Mouse (Mus musculus): Measurements from ENCODE around the gene Lrrc1.

DNA sequence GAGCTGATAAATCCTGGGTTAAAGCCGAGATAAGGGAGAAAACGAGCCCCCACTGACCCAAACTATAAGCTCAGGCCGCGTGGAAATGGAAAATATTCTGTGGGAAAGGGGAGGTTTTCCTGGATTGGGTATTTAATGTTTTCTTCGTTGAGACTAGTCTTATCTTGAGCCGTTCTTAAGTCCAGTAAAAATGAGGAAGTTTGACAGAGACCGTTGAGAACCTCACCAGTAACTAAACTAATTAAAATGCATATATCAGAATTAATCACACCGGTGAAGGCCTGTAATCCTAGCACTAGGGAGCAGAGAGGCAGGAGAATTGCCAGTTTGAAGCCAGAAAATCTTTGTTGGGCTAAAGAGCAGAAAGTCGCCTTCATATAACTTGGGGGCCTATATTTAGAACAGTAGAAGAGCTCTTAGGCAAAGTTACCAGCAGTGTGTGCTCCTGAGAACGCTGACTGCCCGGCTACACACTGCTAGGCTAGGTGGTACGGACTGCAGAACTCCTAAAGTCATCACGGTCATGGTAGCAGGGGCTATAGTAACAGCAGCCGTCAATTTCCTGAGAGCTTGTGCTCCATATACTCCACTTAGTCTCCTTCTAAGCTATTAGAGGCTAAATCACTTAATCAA is 116.4 kb downstream of the Lrrc1 start:
- no peak for TF ChIP-seq CTCF (IDR thresholded peaks at IDR 0.05; ENCODE audit: low read depth)
- TF ChIP-seq EP300 (optimal IDR thresholded peaks at IDR 0.05) = no peak

All from stomach, postnatal 0 days (tissue).